Mouse (Mus musculus) gastrocnemius, postnatal 36 days (tissue): ENCODE data around the gene Sestd1. TPM values are rescaled to one million over a fixed set of nuclear protein-coding genes. Genes with fewer than 3 reads are reported as not detected.

ENCODE experiments used
- DNase-seq, 2 experiments: peaks; one replicate each; pipeline ENCODE4 v3.0.0; 2022
- intact Hi-C: fragments of 180-260 bp; cut with DNase I; formaldehyde crosslinking; loops from one replicate; pipeline ENCODE4 v1.15.1; 2025
- total RNA-seq, 2 experiments: library from RNA; stranded (reverse); gene quantifications; 2 replicates each; pipeline ENCODE4 v1.2.3; 2021

Sestd1 gene
- total RNA-seq, 2 experiments from 2014 or later = 9.2 to 10.4 TPM

DNA sequence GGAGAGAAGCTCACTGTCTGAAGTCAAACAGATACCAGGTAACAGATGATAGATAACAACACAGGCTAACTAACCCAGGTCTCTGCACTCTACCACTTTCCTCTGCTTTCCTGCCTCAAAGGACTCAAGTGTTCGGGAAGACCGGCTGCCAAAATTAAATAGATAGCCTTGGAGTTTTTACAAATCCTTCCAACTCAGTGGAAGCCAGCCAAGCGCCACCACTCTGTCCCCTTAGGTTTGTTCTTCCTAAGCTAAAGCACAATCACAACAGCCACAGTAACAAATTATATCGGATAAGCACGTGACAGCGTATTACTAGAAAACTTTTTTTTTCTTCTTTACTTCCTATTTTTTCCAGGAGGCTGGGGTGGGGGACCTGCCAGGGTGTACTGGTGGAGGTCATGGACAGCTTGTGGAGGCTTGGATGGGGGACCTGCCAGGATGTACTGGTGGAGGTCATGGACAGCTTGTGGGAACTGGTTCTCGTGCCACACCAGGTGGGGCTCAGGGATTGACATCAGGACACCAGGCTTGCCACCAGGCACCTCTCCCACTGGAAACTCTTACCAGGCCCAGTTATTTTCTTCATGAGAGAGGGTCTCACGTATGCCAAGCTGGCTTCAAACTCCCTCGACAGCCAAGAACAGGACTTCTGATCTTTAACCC is 5.3 kb downstream of the Sestd1 start:
- intact Hi-C loops = no loop called here
- DNase-seq = no peak

DNA sequence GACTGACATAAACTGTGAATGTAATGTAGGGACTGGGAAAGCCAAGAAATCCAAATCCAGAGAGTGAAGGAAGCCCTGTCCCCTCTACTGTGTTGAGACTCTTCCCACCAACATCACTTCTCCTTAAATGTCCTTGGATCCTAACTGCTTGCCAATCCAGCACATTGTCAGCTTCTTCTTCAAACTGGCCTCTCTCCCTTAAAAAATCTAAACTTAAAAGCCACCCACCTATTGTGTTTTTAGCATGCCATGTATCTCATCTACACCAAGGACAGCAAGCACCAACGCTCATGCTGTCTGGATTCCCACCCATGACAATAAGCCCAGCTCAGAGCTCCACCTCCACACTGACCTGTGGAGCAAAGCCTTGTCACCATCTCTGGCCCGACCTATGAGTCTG is 7.4 kb downstream of the Sestd1 start:
- DNase-seq = no peak
- intact Hi-C loops = no loop called here

DNA sequence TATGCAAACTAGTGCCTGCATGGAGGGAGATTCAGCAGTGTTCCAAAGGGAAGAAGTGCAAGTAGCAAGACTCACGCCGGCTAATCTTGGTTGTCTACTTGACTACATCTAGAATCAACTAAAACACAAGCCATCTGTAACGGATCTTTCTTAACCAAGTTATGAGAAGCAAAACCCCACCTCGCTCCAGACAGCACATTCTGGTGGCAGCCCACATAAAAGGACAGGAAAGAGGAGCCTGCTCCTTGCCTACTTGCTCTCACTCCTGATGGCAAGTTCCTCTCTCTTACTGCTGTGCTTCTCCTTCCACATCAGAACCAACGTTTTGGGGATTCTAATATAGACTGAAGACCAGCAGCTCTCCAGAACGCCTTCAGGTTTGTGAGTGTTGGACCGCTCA is 9.6 kb downstream of the Sestd1 start:
- intact Hi-C loops = no loop called here
- DNase-seq = no peak

DNA sequence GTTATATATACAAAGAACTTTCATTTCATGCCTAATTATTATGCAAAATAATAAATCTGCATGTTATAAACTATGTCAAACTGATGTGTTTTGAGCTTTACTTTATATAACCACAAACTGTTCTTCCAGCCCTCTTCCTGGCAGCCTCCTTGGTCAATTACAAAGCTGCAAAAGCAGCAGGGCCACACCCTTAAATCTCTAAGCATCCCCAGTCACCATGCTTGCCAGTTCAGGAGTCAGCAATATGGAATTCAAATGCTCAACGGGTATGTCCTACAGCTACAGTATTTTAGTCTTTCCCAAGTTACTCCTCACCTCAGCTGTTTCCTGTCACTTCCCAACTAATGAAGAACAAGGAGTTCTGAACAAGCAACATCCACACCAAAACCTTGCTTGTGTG is 10.3 kb downstream of the Sestd1 start:
- no peak for DNase-seq
- intact Hi-C loops = no loop called here

DNA sequence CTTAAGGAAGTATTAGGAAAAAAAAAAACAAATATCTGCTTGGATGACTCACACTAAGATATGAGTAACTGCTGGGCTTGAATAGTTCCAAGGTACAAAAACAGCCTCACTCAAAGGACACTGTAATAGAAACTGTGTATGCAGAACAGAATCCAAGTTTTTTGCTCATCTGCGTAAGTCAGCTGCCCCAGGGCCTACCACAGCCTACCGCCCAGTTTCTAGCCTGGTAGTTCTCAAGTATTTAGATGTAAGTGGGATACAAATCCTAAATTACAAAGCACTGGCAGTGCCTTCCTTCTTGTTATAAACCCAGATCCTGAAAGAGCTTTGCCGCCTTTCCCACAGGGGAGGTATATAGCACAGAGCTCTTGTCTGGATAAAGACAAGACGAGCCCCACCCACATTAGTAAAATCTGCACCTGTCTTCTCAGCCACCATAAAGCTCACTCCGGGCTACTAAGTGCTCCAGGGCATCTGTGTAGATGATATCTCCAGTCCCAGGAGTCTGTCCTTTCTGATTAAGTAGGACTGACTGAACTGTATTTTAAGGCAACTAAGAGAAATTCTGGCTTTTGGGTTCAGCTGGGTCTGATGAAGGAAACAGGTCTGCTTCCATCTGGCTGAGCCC is 11.7 kb downstream of the Sestd1 start:
- DNase-seq = no peak
- intact Hi-C loops = no loop called here

DNA sequence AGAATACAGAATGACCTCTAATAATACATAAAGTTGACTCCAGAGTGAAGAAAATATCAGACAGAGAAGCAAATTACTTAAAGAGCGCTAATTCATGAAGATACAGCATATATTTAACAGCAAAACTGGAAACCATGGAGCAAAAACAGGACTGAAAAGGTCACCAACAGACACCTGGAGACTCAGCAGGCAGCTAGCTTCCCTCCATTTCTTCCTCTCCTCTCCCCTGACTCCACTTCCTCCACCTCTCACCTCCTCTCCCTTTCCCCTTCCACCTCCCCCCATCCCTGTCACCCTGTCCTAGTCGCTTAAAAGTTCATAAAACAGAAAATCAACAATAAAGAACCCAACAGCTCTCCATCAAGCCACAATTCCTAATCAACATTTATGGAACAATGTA is 13.5 kb downstream of the Sestd1 start:
- intact Hi-C loops = no loop called here
- DNase-seq = no peak

DNA sequence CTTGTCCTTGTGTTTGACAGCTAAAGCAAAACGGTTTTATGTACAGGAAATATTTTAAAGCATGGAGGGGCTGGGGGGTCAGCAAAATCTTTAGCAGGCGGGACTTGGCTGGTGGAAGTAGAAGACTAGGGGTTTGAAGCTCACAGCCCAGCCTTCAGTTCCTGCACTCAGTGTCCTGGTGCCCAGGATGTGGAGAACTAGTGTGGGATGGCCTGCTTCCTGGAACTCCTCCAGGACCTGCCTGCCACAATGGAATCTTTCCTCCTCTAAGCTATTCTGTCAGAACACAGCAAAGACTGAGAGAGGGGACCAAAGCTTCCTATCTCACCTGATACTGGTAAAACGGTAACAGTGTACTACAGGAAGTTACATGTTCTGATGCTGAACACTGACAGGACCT is 14.4 kb downstream of the Sestd1 start:
- intact Hi-C loops = no loop called here
- DNase-seq = no peak

DNA sequence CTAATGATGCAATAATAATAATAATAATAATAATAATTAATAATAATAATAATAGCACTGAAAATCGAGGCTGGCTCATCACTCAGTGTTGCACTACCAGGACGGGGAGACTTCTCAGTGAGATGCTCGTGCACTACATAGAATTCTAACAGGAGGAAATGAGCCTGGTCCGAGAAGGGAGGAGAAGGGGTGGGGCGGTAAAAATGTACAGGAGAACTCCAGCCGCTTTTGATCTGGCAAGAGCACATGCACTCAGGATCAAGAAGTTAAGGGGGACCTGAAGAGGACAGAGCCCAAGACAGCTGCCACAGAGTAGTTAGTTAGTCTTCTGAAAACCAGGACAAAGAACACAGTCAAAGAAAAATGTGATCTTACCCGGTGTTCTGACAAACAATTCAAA is 15.1 kb downstream of the Sestd1 start:
- DNase-seq = no peak
- intact Hi-C loops = no loop called here

DNA sequence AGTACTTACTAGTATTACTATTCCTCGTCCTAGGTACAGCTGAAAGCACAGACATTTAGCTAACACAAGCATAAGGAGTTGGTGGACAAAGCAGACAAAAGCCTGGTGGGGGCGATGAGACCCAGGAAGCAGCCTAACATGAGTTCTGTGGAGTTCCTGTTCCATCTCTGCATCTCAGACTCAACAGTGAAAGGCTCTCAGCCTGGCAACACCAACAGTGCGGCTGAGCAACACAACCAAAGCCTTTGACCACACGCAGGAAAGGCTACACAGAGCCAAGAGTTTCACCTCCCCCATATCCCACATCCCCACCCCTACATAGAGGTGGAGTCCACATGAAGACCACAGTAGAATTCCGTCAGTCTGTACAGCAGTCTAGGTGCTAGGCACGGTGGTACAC is 15.8 kb downstream of the Sestd1 start:
- intact Hi-C loops = no loop called here
- DNase-seq = no peak

DNA sequence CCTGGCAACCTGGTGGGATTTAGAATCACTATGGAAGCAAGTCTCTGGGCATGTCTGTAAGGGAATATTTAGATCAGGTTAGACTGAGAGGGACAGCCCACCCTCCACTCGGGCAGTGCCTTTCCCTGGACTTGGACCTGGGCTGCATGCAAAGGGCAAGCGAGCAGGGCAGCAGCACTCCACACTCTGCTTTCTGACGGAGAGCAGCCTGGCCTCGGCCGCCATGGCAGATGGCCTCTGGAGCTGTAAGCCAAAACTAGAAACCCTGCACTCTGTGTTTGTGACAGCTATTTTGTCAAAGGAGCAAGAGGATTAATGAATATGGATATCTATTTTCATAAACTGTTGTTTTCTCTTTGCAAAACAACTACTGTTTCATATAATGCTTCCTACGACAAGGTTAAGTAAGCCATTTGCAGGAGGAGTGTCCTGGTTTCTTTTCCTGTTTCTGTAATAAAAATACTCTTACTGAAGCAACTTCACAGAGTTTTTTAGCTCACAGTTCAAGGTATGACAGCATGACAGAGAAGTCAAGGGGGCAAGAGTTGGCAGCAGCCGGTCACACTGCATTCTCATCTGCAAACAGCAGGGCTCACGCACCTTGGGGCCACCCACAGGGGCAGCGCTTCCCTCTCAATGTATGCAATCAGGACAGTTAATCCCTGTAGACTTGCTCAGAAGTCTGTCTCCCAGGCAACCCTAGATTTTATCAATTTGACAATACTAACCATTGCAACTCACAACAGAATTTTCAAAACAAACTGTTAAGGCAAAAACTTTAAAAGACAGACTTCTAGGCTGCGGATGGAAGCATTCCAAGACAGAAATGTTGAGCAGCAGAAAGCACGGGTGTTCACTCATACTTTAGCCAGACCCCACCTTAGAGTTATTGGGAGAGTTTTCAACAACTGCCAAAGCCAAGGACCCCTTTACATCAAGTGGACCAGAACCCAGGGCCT is 16.6 kb downstream of the Sestd1 start:
- no peak for DNase-seq
- intact Hi-C loops = no loop called here

DNA sequence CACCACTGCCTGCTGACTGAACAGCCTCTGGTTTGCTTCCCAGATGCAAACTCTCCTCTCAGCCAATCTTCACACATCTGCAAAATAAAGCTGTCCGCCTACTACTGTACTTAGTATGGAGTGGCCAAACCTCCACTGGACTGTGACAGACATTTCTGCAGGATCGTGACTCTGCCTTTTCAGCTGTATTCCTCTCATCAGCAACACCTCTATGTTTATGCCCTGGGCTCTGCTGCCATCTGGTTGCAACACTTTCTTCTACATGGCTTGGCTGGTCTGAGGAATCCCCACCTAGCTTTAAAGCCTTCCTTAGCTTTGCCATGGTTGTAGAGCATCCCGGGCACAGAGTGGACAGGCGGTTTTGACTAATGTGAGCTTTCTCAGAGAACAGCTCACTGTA is 20.3 kb downstream of the Sestd1 start:
- DNase-seq = no peak
- intact Hi-C loops = no loop called here

DNA sequence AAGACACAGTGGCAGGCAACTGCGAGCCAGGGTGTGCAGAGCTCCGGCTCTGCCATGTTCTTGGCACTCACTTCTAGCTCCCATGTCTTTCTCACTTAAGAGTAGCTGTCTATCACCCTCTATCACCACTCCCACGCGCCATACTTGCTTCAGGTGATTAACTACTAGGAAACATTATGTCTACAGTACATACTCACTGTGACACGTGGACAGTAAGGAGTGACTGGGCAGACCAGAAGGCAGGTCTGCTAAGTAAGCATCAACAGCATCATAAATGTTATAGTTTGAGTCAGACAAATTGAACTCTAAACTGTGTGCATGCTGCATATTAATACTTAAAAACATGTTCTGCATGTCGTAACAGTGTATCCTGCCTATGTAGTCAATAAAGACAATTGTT is 27.2 kb downstream of the Sestd1 start:
- no peak for DNase-seq
- intact Hi-C loops = loop anchor here (2.0 to 10.0 kb wide), 2 partner anchors 52 to 88 kb away; no protein-coding TSS in a partner anchor

DNA sequence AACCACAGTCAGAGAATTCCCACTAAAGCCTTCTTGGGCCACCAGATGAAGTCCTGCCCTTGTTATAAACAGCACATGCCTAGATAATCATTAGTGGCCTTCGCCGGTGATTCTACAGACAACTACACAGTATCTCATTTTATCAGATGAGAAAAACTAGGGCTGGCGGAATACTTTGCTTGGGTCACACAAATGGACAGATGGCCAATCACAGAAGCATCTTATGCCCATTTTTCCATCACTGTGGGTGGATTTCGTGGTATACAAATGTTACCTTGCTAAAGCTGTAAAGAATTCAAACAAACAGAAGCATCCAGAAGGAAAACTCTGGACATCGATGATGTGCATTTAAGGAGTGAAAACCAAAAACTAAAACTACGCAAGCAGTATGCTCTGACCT is 28.7 kb downstream of the Sestd1 start:
- intact Hi-C loops = loop anchor here (2.0 to 10.0 kb wide), 2 partner anchors 53 to 89 kb away; no protein-coding TSS in a partner anchor
- DNase-seq = no peak

DNA sequence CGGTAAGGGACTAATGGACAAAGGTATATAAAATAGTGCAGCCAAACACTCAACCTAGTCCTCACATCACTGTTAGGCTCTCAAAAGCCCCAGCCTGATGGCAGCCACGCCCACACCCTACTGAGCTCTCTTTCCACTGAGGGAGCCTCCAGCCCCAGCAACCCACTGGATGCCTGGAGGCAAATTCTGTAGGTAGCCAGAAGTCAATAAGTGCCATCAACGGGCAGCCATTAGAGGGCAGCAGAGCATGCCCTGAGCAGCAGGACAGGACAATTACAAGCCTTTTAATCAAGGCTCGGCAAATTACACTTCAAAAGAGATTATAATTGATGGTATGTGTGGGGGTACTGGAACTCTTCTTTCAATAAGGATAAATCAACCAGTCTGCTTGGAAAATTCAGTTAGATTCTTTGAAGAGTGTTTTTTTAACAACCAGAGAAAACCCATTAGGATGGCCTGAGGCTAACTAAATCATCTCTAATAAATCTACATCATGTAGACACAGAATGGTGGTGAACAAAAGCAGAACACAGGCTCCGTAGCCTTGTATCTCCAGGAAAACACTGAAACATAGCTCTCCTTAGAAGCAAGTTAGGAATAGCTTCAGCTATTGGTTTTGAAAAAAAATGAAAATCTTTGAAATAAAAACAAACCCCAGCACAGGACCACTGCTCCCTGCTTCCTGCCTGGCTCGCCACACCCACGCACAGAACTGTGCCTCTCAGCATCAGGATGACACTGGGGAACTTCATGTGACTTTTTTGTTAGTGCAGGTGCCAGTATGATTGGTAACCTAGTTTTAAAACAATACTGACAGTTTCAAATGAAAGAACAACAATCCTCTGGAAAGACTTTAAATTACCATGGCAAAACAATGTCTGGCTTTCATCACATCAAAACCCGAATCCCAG is 30.4 kb downstream of the Sestd1 start:
- peak in 1 of 2 experiments; percentile 28 for DNase-seq
- intact Hi-C loops = loop anchor here (10.0 kb wide), 1 partner anchor 55 kb away; no protein-coding TSS in a partner anchor

DNA sequence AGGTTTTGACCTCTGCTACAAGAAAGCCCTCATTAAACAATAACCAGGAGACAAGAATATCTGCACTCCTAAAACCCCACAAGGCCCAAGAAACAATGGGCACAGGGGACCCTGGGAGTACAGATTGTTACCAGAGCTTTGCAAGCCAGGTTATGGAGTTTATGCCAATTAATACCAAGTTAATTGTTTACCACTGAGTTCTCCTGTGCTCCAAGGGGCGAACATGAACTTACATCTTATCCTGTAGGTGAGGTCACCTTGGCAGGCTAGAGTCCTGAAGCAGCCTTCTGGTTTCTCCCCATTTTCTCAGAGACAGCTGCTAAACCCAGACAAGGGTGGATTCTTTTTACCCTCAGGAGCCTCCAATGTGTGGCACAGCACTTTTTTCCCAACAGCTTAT is 32.0 kb downstream of the Sestd1 start:
- intact Hi-C loops = no loop called here
- no peak for DNase-seq

DNA sequence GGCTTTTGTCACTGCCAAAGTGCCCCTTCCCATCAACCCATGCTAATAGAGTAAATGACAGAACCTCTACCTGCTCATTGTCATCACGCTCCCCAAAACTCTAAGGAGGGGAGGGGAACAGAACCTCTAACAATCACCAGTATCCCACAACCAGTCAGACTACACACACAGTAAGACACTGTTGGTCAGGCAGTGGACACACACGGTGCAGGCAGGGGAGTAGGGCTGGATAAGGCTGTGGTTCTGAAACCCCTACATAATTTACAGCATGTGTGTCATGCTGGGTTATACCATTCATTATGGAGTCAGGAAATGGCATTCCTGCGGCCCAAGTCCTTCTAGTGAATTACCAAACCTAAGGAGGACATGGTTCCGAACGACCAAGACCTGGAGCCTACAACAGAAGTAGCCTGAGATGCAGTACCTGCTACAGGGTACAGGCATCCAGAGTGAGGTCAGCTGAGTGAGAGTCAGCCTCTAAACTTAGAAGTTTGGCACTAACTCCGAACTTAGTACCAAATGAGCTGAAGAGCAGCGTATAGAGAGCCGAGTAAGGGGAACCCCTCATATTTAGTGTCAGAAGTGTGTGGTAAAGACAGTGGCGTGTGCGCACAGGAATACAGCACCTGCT is 33.1 kb downstream of the Sestd1 start:
- intact Hi-C loops = no loop called here
- DNase-seq = no peak

DNA sequence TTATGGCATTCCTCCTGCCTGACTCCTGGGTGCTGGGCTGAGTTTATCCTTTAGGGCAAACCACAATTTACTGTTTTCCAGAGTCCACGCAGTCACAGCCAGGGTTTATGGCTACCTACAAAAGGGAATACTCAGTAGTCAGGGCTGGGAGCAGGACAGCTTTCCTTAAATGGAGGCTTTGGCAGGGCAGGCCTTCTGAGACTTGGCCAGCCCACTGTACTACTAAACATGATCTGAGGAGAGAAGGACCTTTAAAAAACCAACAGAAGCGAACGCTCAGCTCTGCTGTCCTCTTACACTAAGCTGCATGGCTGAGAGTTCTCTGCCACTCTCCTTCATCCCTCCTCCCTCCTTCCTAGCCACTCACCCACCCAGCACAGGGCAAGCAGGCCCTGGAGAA is 34.6 kb downstream of the Sestd1 start:
- DNase-seq = peak; percentile 29 to 32
- intact Hi-C loops = no loop called here

DNA sequence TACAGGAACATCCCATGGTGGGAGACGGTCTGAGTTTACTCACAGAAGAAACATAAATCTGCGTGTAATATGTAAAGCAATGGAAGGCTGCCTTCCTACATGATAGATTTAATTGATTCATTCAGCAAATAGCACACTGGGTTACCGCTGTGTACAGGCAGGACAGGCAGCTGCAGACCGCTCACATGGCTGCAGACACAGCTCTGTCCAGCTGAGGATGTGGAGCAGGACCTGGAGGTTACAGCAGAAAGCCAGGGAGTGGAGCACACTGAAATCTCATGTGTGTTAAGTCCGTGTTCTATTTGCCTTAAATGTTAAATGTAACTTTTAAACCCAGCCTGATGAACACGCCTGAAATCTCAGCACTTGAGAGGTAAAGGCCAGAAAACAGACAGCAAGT is 38.1 kb downstream of the Sestd1 start:
- no peak for DNase-seq
- intact Hi-C loops = no loop called here

DNA sequence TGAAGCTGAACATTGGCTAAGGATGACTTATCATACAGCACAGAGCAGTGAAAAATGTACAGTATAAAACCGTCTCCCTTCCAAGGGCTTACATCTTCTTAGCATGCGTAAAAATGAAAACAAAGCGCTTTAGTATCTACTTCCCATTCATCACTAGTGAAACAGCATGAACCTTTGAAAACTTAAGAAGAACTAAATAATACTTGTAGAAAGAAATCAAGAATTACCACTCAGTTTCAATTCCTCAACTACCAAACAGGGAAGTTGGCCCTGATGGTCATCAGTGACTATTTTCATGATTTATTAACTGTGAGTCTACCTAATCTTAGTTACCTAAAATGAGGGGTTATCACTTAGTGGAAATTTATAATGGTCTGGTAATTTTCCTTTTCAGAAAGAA is 41.8 kb downstream of the Sestd1 start:
- intact Hi-C loops = no loop called here
- DNase-seq = no peak

DNA sequence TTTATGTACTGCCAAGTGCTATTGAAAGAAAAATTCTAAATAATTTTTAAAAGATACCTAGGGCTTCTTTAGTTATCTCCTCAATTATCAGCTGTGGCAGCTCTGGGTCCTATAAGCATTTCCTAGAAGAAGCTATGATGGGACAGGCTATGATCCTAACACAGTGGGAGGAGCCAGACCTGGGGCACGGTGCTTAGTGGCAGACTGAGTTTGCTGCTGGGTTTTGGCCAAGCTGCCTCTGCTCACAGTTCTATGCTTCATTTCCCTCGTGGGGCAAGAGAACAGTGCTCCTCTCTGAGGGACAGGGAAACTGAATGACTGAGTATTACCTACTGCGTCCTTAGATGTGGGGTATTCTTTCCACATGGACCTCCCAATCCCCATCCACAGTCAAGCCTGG is 42.3 kb downstream of the Sestd1 start:
- intact Hi-C loops = no loop called here
- no peak for DNase-seq
